Mouse (Mus musculus): ENCODE results near the gene Lrrc3b.

GRCm38 (mm10) chr14:15377368-15377767, 61.4 kb downstream of the Lrrc3b start:
- TF ChIP-seq CTCF (conservative IDR thresholded peaks at IDR 0.05; ENCODE audit: insufficient read depth, insufficient read length, low read depth, low read length) (no peak), POLR2A (IDR thresholded peaks at IDR 0.05; ENCODE audit: low read depth, low read length) (no peak)

All from kidney, adult 2 months (tissue).